ENCODE assay signal across 23 mouse cellular contexts in genomic region chr11:62166503-62166902, GRCm38 (mm10).
A peak's percentile ranks its signal among the peaks of the same experiment; 100 is the strongest.
DNase-seq lines count a peak whose midpoint lies in the region; ATAC-seq and TF ChIP-seq lines count a peak whose summit lies in the region.
"Had no signal": no experiment of that assay in that cellular context is flagged by ENCODE, and none has a peak within 500 bp of the region (broad histone marks: within the 10 kb centered on the region; RNA-seq: fewer than 3 reads in every experiment).

No protein-coding gene starts in this region.

- H3K4me1 ChIP-seq in limb, embryonic 12.5 days (replicated peaks), result peaks cover 18% of the 10 kb centered on the region; the same call in 1 of the 2 replicates
- peaks cover 7% of the 10 kb centered on the region; the same call in 1 of the 2 replicates for H3K4me1 ChIP-seq in limb, embryonic 10.5 days
- H3K4me1 ChIP-seq in MEL (ENCODE audit: control insufficient read depth in 1 of 2, insufficient read depth in 2 of 2, low read length in 2 of 2), result peaks cover 20 to 28% of the 10 kb centered on the region in 2 experiments
- H3K4me1 ChIP-seq: forebrain, embryonic 13.5 days; forebrain, embryonic 15.5 days had no signal

- H3K27ac ChIP-seq in limb, embryonic 12.5 days, result 0 out of 2 replicates have a peak overlapping the region, but pooled peaks have one; percentile 24
- H3K27ac ChIP-seq in limb, embryonic 10.5 days, result no peak overlapping the region
- no peak overlapping the region for H3K27ac ChIP-seq in MEL (ENCODE audit: control insufficient read depth, low read depth, low read length)
- H3K27ac ChIP-seq: embryonic facial prominence, embryonic 15.5 days; forebrain, embryonic 13.5 days; forebrain, embryonic 15.5 days had no signal

- DNase-seq in limb, embryonic 10.5 days (ENCODE audit: low spot score), result no peak
- DNase-seq in MEL (ENCODE audit: low read depth, low spot score), result peak; percentile 32
- DNase-seq in gastrocnemius, adult 18-20 months (ENCODE audit: low spot score), result no peak
- no peak for DNase-seq in layer of hippocampus, adult 18-20 months (ENCODE audit: low spot score in 2 of 2)
- DNase-seq: adrenal gland, adult 2 months; adrenal gland, postnatal 10 days; adrenal gland, postnatal 25 days; cerebellum, adult 11 months; cerebellum, adult 18-20 months; cerebellum, adult 8-10 months; cerebellum, adult 9-11 months; cerebellum, postnatal 14 days; cerebellum, postnatal 36 days; forebrain, postnatal 0 days had no signal

- no peak for TF ChIP-seq POLR2A in MEL (IDR thresholded peaks at IDR 0.05; ENCODE audit: control insufficient read depth in 1 of 2, insufficient read depth in 1 of 2, low read depth in 1 of 2, low read length in 2 of 2, poor library complexity in 1 of 2)

- ATAC-seq in limb, embryonic 12.5 days (ENCODE audit: insufficient number of reproducible peaks, insufficient read depth, low FRiP score, low TSS enrichment, low read depth), result no peak
- ATAC-seq in megakaryocyte, adult 5-6 weeks (ENCODE audit: poor library complexity, severe bottlenecking), result peak; percentile 51
- no peak for ATAC-seq in erythroid progenitor cell, adult 5-6 weeks (replicated peaks; ENCODE audit: low FRiP score, poor library complexity, severe bottlenecking)
- ATAC-seq: forebrain, embryonic 13.5 days; forebrain, embryonic 15.5 days; forebrain, postnatal 0 days had no signal

- 84% methylated on average over 3 of the region's 3 CpGs for WGBS in limb, embryonic 12.5 days
- 86% methylated on average over 3 of the region's 3 CpGs for WGBS in limb, embryonic 10.5 days

- H3K9ac ChIP-seq in limb, embryonic 12.5 days (replicated peaks), result no peak overlapping the region
- no peak overlapping the region for H3K9ac ChIP-seq in MEL (ENCODE audit: control insufficient read depth, low read depth, low read length, poor library complexity, severe bottlenecking)
- H3K9ac ChIP-seq: embryonic facial prominence, embryonic 13.5 days; embryonic facial prominence, embryonic 15.5 days; forebrain, embryonic 13.5 days; forebrain, embryonic 15.5 days; forebrain, postnatal 0 days had no signal

- no peaks in the 10 kb centered on the region for H3K27me3 ChIP-seq in limb, embryonic 12.5 days
- no peaks in the 10 kb centered on the region for H3K27me3 ChIP-seq in limb, embryonic 10.5 days (ENCODE audit: low read depth, poor library complexity, severe bottlenecking)
- no peaks in the 10 kb centered on the region for H3K27me3 ChIP-seq in MEL (ENCODE audit: control insufficient read depth in 1 of 2, insufficient read depth in 2 of 2, low read length in 2 of 2)
- H3K27me3 ChIP-seq: embryonic facial prominence, embryonic 13.5 days; embryonic facial prominence, embryonic 15.5 days; forebrain, embryonic 13.5 days; forebrain, embryonic 15.5 days had no signal

- no peak overlapping the region for H3K4me2 ChIP-seq in limb, embryonic 12.5 days
- H3K4me2 ChIP-seq: embryonic facial prominence, embryonic 13.5 days; embryonic facial prominence, embryonic 15.5 days; forebrain, embryonic 13.5 days; forebrain, embryonic 15.5 days had no signal

- no peaks in the 10 kb centered on the region for H3K79me2 ChIP-seq in MEL (ENCODE audit: control insufficient read depth, insufficient read depth, low read length, poor library complexity)

- no peak for TF ChIP-seq RAD21 in MEL (IDR thresholded peaks at IDR 0.05; ENCODE audit: low read depth, low read length)

- peaks cover 17% of the 10 kb centered on the region; the same call in 1 of the 2 replicates for H3K36me3 ChIP-seq in limb, embryonic 12.5 days
- peaks cover 17% of the 10 kb centered on the region for H3K36me3 ChIP-seq in limb, embryonic 10.5 days
- H3K36me3 ChIP-seq in MEL (ENCODE audit: control insufficient read depth in 1 of 2, insufficient read depth in 2 of 2, low read length in 2 of 2), result peaks cover 0 to 21% of the 10 kb centered on the region in 2 experiments; a peak in 2 of 4 replicates
- H3K36me3 ChIP-seq: embryonic facial prominence, embryonic 15.5 days had no signal

- H3K9me3 ChIP-seq in limb, embryonic 12.5 days, result no peaks in the 10 kb centered on the region
- H3K9me3 ChIP-seq in limb, embryonic 10.5 days (replicated peaks), result no peaks in the 10 kb centered on the region
- no peaks in the 10 kb centered on the region for H3K9me3 ChIP-seq in MEL (replicated peaks; ENCODE audit: insufficient read depth, low read length)
- H3K9me3 ChIP-seq: embryonic facial prominence, embryonic 13.5 days; embryonic facial prominence, embryonic 15.5 days; forebrain, embryonic 13.5 days; forebrain, embryonic 15.5 days; G1E had no signal

- H3K4me3 ChIP-seq in limb, embryonic 12.5 days (replicated peaks), result no peak overlapping the region
- H3K4me3 ChIP-seq in limb, embryonic 10.5 days, result no peak overlapping the region
- no peak overlapping the region for H3K4me3 ChIP-seq in MEL (ENCODE audit: control insufficient read depth in 1 of 2, insufficient read depth in 1 of 2, low read depth in 2 of 2, low read length in 2 of 2)
- H3K4me3 ChIP-seq: embryonic facial prominence, embryonic 13.5 days; embryonic facial prominence, embryonic 15.5 days; erythroblast, embryonic 14.5 days; forebrain, embryonic 13.5 days; forebrain, embryonic 15.5 days had no signal

- peak in 1 of 2 experiments; percentile 79; a peak in 3 of 4 replicates for TF ChIP-seq EP300 in MEL (IDR thresholded peaks at IDR 0.05; ENCODE audit: low read depth in 1 of 2, low read length in 2 of 2)

- no peak for TF ChIP-seq CTCF in MEL (IDR thresholded peaks at IDR 0.05 in 2 of 3, conservative IDR thresholded peaks at IDR 0.05 in 1 of 3; ENCODE audit: control insufficient read depth in 1 of 3, insufficient read depth in 1 of 3, low read depth in 2 of 3, low read length in 3 of 3, poor library complexity in 1 of 3, severe bottlenecking in 1 of 3)

TF ChIP-seq in MEL, 35 proteins besides CTCF, POLR2A, EP300 and RAD21:
- TF ChIP-seq MAX (IDR thresholded peaks at IDR 0.05; ENCODE audit: low read length) (no peak), CHD2 (IDR thresholded peaks at IDR 0.05; ENCODE audit: low read length) (no peak), E2F4 (IDR thresholded peaks at IDR 0.05; ENCODE audit: borderline replicate concordance, low read depth, low read length) (no peak), ZNF384 (IDR thresholded peaks at IDR 0.05; ENCODE audit: low read depth, low read length) (no peak), RCOR1 (IDR thresholded peaks at IDR 0.05; ENCODE audit: low read depth, low read length) (0 out of 2 replicates have a peak, but pooled peaks have one; percentile 22), TCF12 (IDR thresholded peaks at IDR 0.05; ENCODE audit: low read depth, low read length) (peak; percentile 74; the same call in 1 of the 2 replicates), ZKSCAN1 (IDR thresholded peaks at IDR 0.05; ENCODE audit: low read depth, low read length) (no peak), GATA1 (IDR thresholded peaks at IDR 0.05; ENCODE audit: low read depth, low read length) (peak; percentile 48), NRF1 (IDR thresholded peaks at IDR 0.05; ENCODE audit: insufficient read depth, low read depth, low read length, poor library complexity, severe bottlenecking) (no peak), MXI1 (IDR thresholded peaks at IDR 0.05; ENCODE audit: low read depth, low read length) (no peak), USF2 (IDR thresholded peaks at IDR 0.05; ENCODE audit: borderline replicate concordance in 1 of 2, insufficient read depth in 1 of 2, low read depth in 1 of 2, low read length in 2 of 2) (no peak), ETS1 (IDR thresholded peaks at IDR 0.05; ENCODE audit: low read depth, low read length) (peak; percentile 53)
